Mouse (Mus musculus) CH12.LX (cell line): Measurements from ENCODE around the gene Hrh2. TPM values are rescaled to one million over a fixed set of nuclear protein-coding genes. Genes with fewer than 3 reads are reported as not detected.

Experiments
- DNase-seq: peaks from one replicate; pipeline ENCODE4 v3.0.0-alpha.2; 2013; ENCODE audit errors: extremely low read depth
- H3K27ac ChIP-seq: 2 replicates; pipeline ENCODE4 v1.5.1; 2012; ENCODE audit warnings: low read depth, mild to moderate bottlenecking, control low read depth, moderate library complexity; ENCODE audit not compliant: insufficient read depth
- H3K27me3 ChIP-seq: replicated peaks from 2 replicates; pipeline ENCODE3; 2012; ENCODE audit warnings: inconsistent platforms
- H3K36me3 ChIP-seq, 2 experiments: replicated peaks in 1 of 2; 2 replicates each; pipeline versions ENCODE3 to v1.6.1; 2012; ENCODE audit warnings: inconsistent platforms in 1 of 2, low read length in 1 of 2, mild to moderate bottlenecking in 1 of 2, mixed read lengths in 1 of 2, moderate library complexity in 1 of 2; ENCODE audit not compliant: control insufficient read depth in 1 of 2, insufficient read depth in 1 of 2
- H3K4me1 ChIP-seq, 2 experiments: 2 replicates each; pipeline ENCODE4 v1.6.1; 2012; ENCODE audit warnings: inconsistent platforms in 1 of 2, moderate library complexity in 1 of 2; ENCODE audit not compliant: insufficient read depth in 2 of 2, control insufficient read depth in 1 of 2
- H3K4me2 ChIP-seq: 2 replicates; pipeline ENCODE4 v1.6.1; 2012; ENCODE audit warnings: low read depth, mild to moderate bottlenecking, control low read depth; ENCODE audit not compliant: poor library complexity, insufficient read depth, severe bottlenecking
- H3K4me3 ChIP-seq, 3 experiments: fragments of 150-350 bp in 1 of 3; sonication (generic) in 1 of 3; replicated peaks in 1 of 3; 2 replicates each; pipeline versions ENCODE3 to v1.5.1; 2011 to 2012; ENCODE audit warnings: low read depth in 2 of 3, low read length in 2 of 3, mild to moderate bottlenecking in 2 of 3, moderate library complexity in 2 of 3, control low read depth in 1 of 3, improper control_type of control experiment in 1 of 3, inconsistent platforms in 1 of 3, mixed read lengths in 1 of 3; ENCODE audit not compliant: poor library complexity in 1 of 3
- H3K79me2 ChIP-seq: replicated peaks from 2 replicates; pipeline ENCODE4 v1.6.1; 2012; ENCODE audit warnings: mild to moderate bottlenecking, moderate library complexity; ENCODE audit not compliant: control insufficient read depth, poor library complexity, insufficient read depth, severe bottlenecking; ENCODE audit errors: extremely low read depth
- H3K9ac ChIP-seq: 2 replicates; pipeline ENCODE4 v1.6.1; 2012; ENCODE audit warnings: low read depth, mild to moderate bottlenecking, control low read depth, moderate library complexity; ENCODE audit not compliant: insufficient read depth
- H3K9me3 ChIP-seq: replicated peaks from 2 replicates; pipeline ENCODE3; 2012; ENCODE audit warnings: low read length, inconsistent platforms, mixed read lengths
- CHD1 ChIP-seq: IDR thresholded peaks from 2 replicates; pipeline ENCODE4 v1.6.1; 2012; ENCODE audit warnings: low read depth, low read length, improper control_type of control experiment, inconsistent platforms
- CTCF ChIP-seq, 2 experiments: IDR thresholded peaks in 1 of 2; conservative IDR thresholded peaks in 1 of 2; 2 replicates each; pipeline ENCODE4 v1.5.1; 2011 to 2012; ENCODE audit warnings: low read depth in 2 of 2, low read length in 2 of 2, improper control_type of control experiment in 1 of 2, inconsistent platforms in 1 of 2, mild to moderate bottlenecking in 1 of 2, moderate library complexity in 1 of 2
- ETS1 ChIP-seq: conservative IDR thresholded peaks from 2 replicates; pipeline ENCODE4 v1.6.1; 2012; ENCODE audit warnings: low read depth, mild to moderate bottlenecking, inconsistent platforms, low read length, improper control_type of control experiment, moderate library complexity
- KAT2A ChIP-seq: IDR thresholded peaks from 2 replicates; pipeline ENCODE4 v1.6.1; 2012; ENCODE audit warnings: low read length, improper control_type of control experiment, inconsistent platforms; ENCODE audit not compliant: insufficient replicate concordance
- MAZ ChIP-seq: IDR thresholded peaks from 2 replicates; pipeline ENCODE4 v1.6.1; 2012; ENCODE audit warnings: low read depth, mild to moderate bottlenecking, inconsistent platforms, low read length, improper control_type of control experiment, moderate library complexity
- MEF2A ChIP-seq: IDR thresholded peaks from 2 replicates; pipeline ENCODE4 v1.6.1; 2014; ENCODE audit warnings: low read depth, mild to moderate bottlenecking, inconsistent platforms, low read length, improper control_type of control experiment, borderline replicate concordance
- NRF1 ChIP-seq: IDR thresholded peaks from 2 replicates; pipeline ENCODE4 v1.6.1; 2014; ENCODE audit warnings: low read depth, mild to moderate bottlenecking, inconsistent platforms, low read length, improper control_type of control experiment, moderate library complexity
- PAX5 ChIP-seq: IDR thresholded peaks from 2 replicates; pipeline ENCODE4 v1.6.1; 2012; ENCODE audit warnings: low read length, inconsistent platforms, mixed read lengths
- RAD21 ChIP-seq: IDR thresholded peaks from 2 replicates; pipeline ENCODE4 v1.6.1; 2011; ENCODE audit warnings: low read depth, mild to moderate bottlenecking, low read length, improper control_type of control experiment, moderate library complexity
- SIN3A ChIP-seq: IDR thresholded peaks from 2 replicates; pipeline ENCODE4 v1.6.1; 2012; ENCODE audit warnings: low read length, improper control_type of control experiment, inconsistent platforms
- SMC3 ChIP-seq: IDR thresholded peaks from 2 replicates; pipeline ENCODE4 v1.6.1; 2011; ENCODE audit warnings: low read depth, low read length, improper control_type of control experiment
- UBTF ChIP-seq: IDR thresholded peaks from 2 replicates; pipeline ENCODE4 v1.6.1; 2012; ENCODE audit warnings: low read depth, mild to moderate bottlenecking, inconsistent platforms, low read length, improper control_type of control experiment, moderate library complexity
- USF2 ChIP-seq: conservative IDR thresholded peaks from 2 replicates; pipeline ENCODE4 v1.6.1; 2011; ENCODE audit warnings: low read depth, low read length, improper control_type of control experiment
- ZMIZ1 ChIP-seq: IDR thresholded peaks from 2 replicates; pipeline ENCODE4 v1.6.1; 2012; ENCODE audit warnings: low read depth, mild to moderate bottlenecking, inconsistent platforms, low read length, improper control_type of control experiment
- dilution Hi-C: fragments of 300-500 bp; cut with MboI; formaldehyde crosslinking; loops from 2 replicates; pipeline ENCODE4 v1.14.3; 2020; ENCODE audit warnings: low sequenced_read_pairs; ENCODE audit not compliant: extremely low pct_unique_long_range_greater_than_20kb, extremely low pct_ligation_motif_present
- in situ Hi-C: fragments of 300-500 bp; cut with MboI; formaldehyde crosslinking; loops from 3 replicates; pipeline ENCODE4 v1.14.3; 2019; ENCODE audit warnings: low sequenced_read_pairs, low pct_ligation_motif_present, low pct_unique_long_range_greater_than_20kb, mixed read lengths
- polyA plus RNA-seq: library from polyadenylated mRNA; unstranded; fragments of >175 nt; gene quantifications from 2 replicates; pipeline ENCODE4 v1.2.1, GENCODE M21; 2012; ENCODE audit warnings: low read depth; ENCODE audit not compliant: insufficient read length
- total RNA-seq, 2 experiments: library from RNA; depleted of rRNA; stranded (reverse); fragments of 300-350 nt in 1 of 2; fragments of >200 nt in 1 of 2; gene quantifications; 2 replicates each; pipeline ENCODE4 v1.2.3; 2012 to 2014

Hrh2 gene
- 0.04 TPM in 2 replicates for total RNA-seq (2012; rRNA removed)
- 0.07 TPM in 1 of 2 replicates, not detected in the other for total RNA-seq (2014; rRNA removed)
- 0.20 and 0.30 TPM in 2 replicates for polyA plus RNA-seq

GRCm38 (mm10) chr13:54192021-54192481 is at the start of gene Hrh2:
Gene Hrh2 (plus strand): TSS chr13:54192129.
- no peaks in the 10 kb centered on the region for H3K9me3 ChIP-seq
- no peak within 1 kb of the TSS for H3K27ac ChIP-seq
- dilution Hi-C loops: no loop called here
- in situ Hi-C loops: no loop called here
- H3K4me3 ChIP-seq: no peak within 1 kb of the TSS
- no peaks in the 10 kb centered on the region for H3K4me1 ChIP-seq
- H3K9ac ChIP-seq: no peak within 1 kb of the TSS
- no peak for TF ChIP-seq UBTF
- no peaks in the 10 kb centered on the region for H3K79me2 ChIP-seq
- no peak for DNase-seq
- peaks cover 57% of the 10 kb centered on the region for H3K27me3 ChIP-seq
- peak within 1 kb of the TSS; percentile 41; the same call in 1 of the 2 replicates for H3K4me2 ChIP-seq
- H3K36me3 ChIP-seq: no peaks in the 10 kb centered on the region

DNA sequence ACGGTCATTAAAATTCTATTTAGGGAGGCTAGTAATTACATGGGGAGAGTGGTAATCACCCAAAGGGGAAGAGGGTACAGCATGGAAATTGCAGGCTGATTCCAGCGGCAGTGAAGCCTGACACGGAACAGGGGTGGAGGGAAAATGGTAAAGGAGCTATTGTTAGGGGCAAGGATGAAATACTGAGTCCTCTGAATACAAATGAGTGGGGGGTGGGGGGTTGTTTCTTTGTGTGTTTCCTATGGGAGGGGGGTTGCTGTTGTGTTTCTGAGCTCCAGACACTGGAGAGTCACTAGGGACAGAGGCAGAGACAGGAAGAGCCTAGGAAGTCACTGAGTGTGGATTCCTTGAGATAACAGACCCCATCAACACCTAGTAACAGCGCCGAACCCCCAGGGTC is 48.1 kb upstream of the Hrh2 start:
- no peak for DNase-seq
- no peak overlapping the region for H3K4me2 ChIP-seq
- peaks cover 10% of the 10 kb centered on the region for H3K9me3 ChIP-seq
- dilution Hi-C loops (no loop called here), in situ Hi-C loops (no loop called here)
- H3K9ac ChIP-seq: no peak overlapping the region
- H3K27ac ChIP-seq: no peak overlapping the region
- H3K27me3 ChIP-seq: peaks cover 50% of the 10 kb centered on the region
- no peak overlapping the region for H3K4me3 ChIP-seq
- TF ChIP-seq ZMIZ1: no peak
- H3K79me2 ChIP-seq: no peaks in the 10 kb centered on the region
- H3K4me1 ChIP-seq: no peaks in the 10 kb centered on the region
- H3K36me3 ChIP-seq: no peaks in the 10 kb centered on the region

GRCm38 (mm10) chr13:54144624-54145023 is 47.3 kb upstream of the Hrh2 start:
- H3K27me3 ChIP-seq: peaks cover 48% of the 10 kb centered on the region
- no peak overlapping the region for H3K27ac ChIP-seq
- dilution Hi-C loops (no loop called here), in situ Hi-C loops (no loop called here)
- peaks cover 2 to 3% of the 10 kb centered on the region in 2 experiments; a peak in 2 of 4 replicates for H3K4me1 ChIP-seq
- H3K9ac ChIP-seq: no peak overlapping the region
- no peak overlapping the region for H3K4me3 ChIP-seq
- no peak for TF ChIP-seq MAZ
- no peak for TF ChIP-seq RAD21
- H3K9me3 ChIP-seq: peaks cover 10% of the 10 kb centered on the region
- no peaks in the 10 kb centered on the region for H3K36me3 ChIP-seq
- no peaks in the 10 kb centered on the region for H3K79me2 ChIP-seq
- H3K4me2 ChIP-seq: no peak overlapping the region
- DNase-seq: no peak

DNA sequence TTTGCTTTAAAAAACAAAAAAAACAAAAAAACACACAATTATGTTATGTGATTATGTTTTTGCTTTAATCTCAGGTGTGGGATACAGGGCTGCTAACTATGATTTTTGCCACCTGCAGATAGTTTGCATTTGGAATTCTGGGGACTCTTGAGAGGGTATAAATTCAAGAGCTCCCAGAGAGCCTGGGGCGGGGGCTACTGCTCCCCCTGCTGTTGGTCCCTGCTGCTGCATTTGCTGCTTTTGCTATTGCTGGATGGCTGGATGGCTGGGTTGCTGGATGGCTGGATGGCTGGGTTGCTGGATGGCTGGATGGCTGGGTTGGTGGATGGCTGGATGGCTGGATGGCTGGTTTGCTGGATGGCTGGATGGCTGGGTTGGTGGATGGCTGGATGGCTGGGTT is 44.6 kb upstream of the Hrh2 start:
- DNase-seq: no peak
- H3K9me3 ChIP-seq: peaks cover 10% of the 10 kb centered on the region
- H3K36me3 ChIP-seq: no peaks in the 10 kb centered on the region
- H3K27me3 ChIP-seq: peaks cover 34% of the 10 kb centered on the region
- in situ Hi-C loops: no loop called here
- H3K4me3 ChIP-seq: no peak overlapping the region
- TF ChIP-seq SMC3 (peak; percentile 49; the same call in 1 of the 2 replicates), SIN3A (no peak), MEF2A (no peak), CTCF (conservative IDR thresholded peaks at IDR 0.05 in 1 of 2, IDR thresholded peaks at IDR 0.05 in 1 of 2; ENCODE audit: low read depth in 2 of 2, low read length in 2 of 2) (peak in 1 of 2 experiments; percentile 60; a peak in 3 of 4 replicates), USF2 (no peak), PAX5 (no peak), KAT2A (no peak), RAD21 (peak; percentile 10), NRF1 (no peak), CHD1 (no peak), ETS1 (no peak)
- no peak overlapping the region for H3K9ac ChIP-seq
- H3K4me1 ChIP-seq: peaks cover 4 to 14% of the 10 kb centered on the region in 2 experiments; a peak in 2 of 4 replicates
- dilution Hi-C loops: no loop called here
- no peak overlapping the region for H3K27ac ChIP-seq
- H3K79me2 ChIP-seq: no peaks in the 10 kb centered on the region
- no peak overlapping the region for H3K4me2 ChIP-seq
